Mouse (Mus musculus) ovary, postnatal 10 days (tissue): ENCODE results near the gene C87436.

Experiments
- DNase-seq: peaks from one replicate; pipeline ENCODE4 v3.0.0; 2022; ENCODE audit warnings: low spot score

Gene C87436

DNA sequence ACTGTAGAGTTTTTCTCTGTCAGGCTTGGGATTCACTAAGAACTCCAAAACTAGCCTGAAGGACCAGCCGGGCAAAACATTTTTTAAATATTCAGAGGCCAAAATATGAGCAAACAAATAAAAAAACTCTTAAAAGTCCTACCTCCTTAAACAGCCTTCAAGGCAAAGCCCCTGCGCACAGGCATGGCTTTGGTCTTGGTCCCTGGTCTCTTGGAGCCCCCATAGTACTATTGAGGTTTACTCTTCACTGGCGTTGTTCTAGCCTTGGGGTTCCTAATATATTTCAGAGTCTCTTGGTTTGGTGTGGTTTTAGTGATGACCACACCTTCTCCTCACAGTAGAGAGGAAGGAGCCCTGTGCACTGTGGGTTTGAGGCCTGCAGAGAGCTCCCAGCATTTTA lies 6.6 kb upstream of the C87436 start:
- DNase-seq = no peak

GRCm38 (mm10) chr6:86433696-86434095 lies 4.5 kb upstream of the C87436 start:
- DNase-seq = no peak

- DNase-seq = peak; percentile 25
These were observed 463 bp upstream of the C87436 start for GRCm38 (mm10) chr6:86437711-86438110.

- no peak for DNase-seq
These were observed 934 bp downstream of the C87436 start for GRCm38 (mm10) chr6:86439119-86439496.

GRCm38 (mm10) chr6:86439531-86439930 lies 1.4 kb downstream of the C87436 start:
- no peak for DNase-seq

DNA sequence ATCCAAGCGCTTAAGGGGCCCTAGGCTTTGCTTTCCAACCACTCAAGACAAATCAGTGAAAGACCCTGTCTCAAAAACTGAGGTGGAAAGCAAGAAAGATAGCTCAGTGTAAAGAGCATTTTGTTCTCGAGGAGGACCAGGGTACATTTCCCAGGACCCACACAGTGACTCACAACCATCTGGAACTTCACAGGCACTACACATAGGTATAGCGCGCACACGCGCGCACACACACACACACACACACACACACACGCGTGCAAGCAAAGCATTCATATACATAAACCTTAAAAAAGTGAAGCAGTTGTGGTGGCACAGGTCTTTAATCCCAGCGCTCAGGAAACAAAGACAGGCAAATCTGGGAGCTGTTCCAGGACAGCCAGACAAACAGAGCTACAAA lies 3.4 kb downstream of the C87436 start:
- DNase-seq = no peak

DNA sequence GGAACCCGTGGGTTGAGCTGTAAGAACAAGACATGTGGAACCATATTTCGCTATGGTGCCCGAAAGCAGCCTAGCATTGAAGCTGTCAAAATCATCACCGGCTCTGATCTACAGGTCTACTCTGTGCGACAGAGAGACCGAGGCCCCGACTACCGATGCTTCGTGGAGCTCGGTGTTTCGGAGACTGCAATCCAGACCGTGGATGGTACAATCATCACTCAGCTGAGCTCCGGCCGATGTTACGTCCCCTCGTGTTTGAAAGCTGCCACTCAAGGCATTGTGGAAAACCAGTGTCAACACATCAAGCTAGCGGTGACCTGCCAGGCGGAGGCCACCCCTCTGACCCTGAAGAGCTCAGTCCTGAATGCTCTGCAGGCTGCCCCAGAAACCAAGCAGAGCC lies 7.4 kb downstream of the C87436 start:
- DNase-seq = no peak

GRCm38 (mm10) chr6:86446927-86447568 lies 8.9 kb downstream of the C87436 start:
- DNase-seq = no peak

DNA sequence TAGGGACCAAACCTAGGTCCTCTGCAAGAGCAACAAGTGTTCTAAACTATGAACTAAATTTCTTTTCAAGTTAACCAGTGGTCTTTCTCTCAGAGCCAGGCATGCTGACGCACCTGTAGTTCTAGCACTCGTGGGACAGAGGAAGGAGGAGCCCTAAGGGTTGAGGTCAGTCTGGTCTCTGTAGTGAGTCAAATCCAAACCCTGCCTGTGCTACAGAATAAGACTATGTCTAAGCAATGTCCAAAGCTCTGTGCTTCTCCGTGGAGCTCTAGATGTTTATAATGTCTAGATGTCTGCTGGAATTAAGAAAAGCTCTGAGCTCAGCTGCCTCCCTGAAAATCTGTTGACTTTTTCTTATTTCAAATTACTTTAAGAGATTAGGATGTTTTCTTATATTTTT lies 18.6 kb downstream of the C87436 start:
- no peak for DNase-seq

DNA sequence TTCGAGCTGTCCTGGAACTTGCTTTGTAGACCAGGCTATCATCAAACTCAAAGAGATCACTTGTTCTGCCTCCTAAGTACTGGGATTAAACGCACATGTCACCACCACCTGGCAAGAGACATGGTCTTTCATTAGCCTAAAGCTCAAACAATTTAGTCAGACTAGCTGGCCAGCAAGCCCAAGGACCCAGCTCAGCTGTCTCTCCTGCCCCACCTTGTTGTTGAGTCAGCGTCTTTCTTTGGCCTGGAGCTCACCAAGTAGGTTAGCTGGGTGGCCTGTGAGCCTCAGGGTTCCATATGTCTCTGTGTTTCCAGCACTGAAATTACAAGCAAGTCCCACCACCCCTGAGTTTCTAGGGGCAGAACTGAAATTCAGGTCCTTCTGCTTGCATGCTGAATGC lies 24.9 kb downstream of the C87436 start:
- no peak for DNase-seq

GRCm38 (mm10) chr6:86471317-86471716 lies 33.1 kb downstream of the C87436 start:
- DNase-seq = no peak

GRCm38 (mm10) chr6:86471760-86472099 lies 33.6 kb downstream of the C87436 start:
- no peak for DNase-seq

DNA sequence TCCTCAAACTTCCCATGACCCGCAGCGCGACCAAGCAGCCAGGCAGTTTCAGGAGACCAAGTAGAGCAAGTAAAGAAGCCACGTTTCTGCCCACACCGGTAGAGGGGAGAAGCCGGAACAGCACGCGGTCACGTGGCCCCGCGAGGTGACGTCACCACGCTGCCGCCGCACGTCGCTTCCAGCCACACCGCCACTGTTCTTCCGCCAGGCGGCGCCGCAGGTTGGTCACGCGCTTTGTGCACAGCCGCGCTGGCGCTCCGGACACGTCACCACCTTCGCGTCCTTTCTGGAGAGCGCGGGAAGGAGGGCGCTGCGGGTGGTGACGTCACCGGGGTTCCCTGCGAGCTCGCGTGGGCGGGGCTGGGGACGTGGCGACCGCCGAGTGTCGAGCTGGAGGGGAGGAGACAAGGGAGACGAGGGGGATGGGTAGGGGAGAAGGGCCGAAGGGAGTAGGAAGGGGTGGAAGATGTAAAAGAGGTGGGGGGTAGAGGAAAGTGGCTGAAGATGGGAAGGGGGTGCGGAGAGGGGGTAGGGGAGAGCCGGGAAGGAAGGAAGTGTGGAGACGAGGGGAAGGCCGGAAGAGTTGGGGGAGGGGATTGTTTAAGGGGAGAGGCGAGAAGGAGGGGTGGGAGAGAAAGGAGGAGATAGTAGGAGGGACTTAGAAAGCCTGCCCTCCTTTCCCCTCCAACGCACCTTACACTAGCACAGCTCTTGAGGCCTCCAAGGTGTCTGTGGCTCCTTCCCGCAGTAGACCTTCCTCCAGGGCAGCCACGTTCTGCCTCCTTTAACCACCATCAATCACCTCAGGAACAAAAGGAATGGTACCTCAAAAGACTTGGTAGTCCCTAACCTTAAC lies 34.2 kb downstream of the C87436 start:
- peak; percentile 97 for DNase-seq

- DNase-seq = no peak
These were observed 34.9 kb downstream of the C87436 start for GRCm38 (mm10) chr6:86473077-86473476.

GRCm38 (mm10) chr6:86474072-86474471 lies 35.9 kb downstream of the C87436 start:
- DNase-seq = no peak

- DNase-seq = no peak
These were observed 36.5 kb downstream of the C87436 start for GRCm38 (mm10) chr6:86474646-86475181.

DNA sequence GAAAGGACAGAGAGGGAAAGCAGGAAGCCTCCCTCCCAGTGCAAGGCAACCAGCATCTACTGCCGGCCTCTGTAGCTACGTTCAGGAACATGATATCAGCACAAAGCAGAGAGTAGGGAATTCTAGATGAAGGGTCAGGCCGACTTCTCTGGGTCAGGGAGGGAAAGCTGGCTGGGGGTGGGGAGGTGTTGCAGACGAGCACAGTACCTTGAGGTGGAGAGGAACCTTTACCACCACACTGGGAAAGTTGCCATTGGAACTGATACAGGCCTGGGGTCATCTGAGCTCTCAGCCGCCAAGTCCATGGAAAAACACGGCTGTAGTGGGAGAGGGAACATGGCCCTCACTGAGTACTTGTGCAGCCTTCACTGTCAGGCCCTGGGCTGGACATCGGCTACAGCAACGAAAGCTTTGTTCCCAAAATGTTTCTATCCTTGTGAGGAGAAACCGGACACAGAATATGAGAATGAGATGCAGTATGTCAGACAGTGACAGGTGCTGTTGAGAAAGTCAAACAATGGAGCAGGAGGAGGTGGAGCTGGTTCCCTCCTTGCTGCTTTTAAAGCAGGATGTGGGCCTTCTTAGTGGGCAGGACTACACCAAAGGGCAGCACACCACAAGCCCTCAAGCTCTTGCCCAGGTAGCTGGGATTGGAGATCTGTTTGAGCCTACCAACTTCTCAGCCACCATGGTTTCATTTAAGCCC lies 37.4 kb downstream of the C87436 start:
- DNase-seq = no peak

- DNase-seq = no peak
These were observed 38.8 kb downstream of the C87436 start for GRCm38 (mm10) chr6:86476931-86477330.

DNA sequence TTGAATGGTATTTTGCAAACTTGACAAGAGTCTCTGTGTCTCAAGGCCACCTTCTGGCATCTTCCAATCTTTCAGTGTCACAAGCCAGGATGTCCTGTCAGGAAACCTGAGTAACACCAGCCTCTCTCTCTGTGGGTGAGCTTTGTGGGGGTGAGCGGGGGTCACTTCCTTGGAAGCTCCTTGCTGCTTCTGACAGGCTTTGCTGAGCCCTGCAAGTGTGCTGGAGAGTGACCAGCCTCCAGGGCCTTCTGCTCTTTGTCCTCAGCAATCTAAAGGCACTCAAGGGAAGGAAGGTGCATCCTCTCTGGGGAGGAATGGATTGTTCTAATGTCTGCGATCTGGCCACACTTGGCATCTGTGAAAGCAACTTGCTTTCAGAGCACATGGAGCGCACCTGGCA lies 41.1 kb downstream of the C87436 start:
- DNase-seq = no peak

DNA sequence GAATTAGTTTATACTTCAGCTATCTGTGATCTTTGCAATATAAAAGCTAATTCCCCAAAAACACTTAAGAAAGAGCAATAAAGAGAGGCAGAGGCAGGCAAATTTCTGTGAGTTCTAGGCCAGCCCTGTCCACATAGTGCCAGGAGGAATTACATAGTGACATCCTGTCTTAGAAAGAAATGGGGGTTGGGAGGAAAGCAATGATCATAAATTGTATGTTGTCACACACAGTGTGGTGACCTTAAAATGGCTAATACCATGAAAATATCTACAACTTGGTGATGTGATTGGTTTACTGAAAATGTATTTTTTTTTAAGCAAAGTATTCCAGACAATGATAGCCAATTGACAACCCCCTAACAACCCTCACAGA lies 41.6 kb downstream of the C87436 start:
- DNase-seq = no peak

- peak; percentile 33 for DNase-seq
These were observed 42.1 kb downstream of the C87436 start for GRCm38 (mm10) chr6:86480189-86480831.

DNA sequence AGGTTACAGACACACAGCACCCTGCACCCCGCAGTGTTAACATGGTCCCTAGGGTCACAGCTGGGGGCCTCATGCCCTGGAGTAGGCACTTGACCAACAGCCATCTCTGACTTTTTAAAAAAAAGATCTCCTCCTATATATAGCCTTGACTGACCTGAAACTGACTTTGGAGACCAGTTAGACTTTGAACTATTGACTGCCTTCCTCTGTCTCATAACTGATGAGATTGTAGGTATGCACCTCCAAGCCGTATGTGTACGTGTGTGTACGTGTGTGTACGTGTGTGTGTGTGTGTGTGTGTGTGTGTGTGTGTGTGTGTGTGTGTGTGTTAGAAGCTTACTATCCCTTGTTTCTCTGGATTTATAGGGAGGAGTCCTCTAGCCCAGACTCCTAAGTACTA lies 43.7 kb downstream of the C87436 start:
- no peak for DNase-seq
